Mouse (Mus musculus): ENCODE results near the gene Patl2. TPM values are rescaled to one million over a fixed set of nuclear protein-coding genes. Genes with fewer than 3 reads are reported as not detected.
A peak's percentile ranks its signal among the peaks of the same experiment; 100 is the strongest.

Gene Patl2
- polyA plus RNA-seq, 1 experiment from 2014 or later = not detected

GRCm38 (mm10) chr2:122141332-122141967 is 44.5 kb downstream of the Patl2 start:
- H3K9ac ChIP-seq (replicated peaks) = no peak overlapping the region
- H3K9me3 ChIP-seq = no peaks in the 10 kb centered on the region
- no peak overlapping the region for H3K27ac ChIP-seq
- H3K4me1 ChIP-seq (replicated peaks) = no peaks in the 10 kb centered on the region
- no peak for ATAC-seq (ENCODE audit: insufficient number of reproducible peaks, insufficient read depth, low FRiP score, low TSS enrichment, low read depth)
- no peaks in the 10 kb centered on the region for H3K36me3 ChIP-seq
- no peak overlapping the region for H3K4me2 ChIP-seq
- no peaks in the 10 kb centered on the region for H3K27me3 ChIP-seq
- WGBS = 76% methylated on average over 5 of the region's 5 CpGs
- H3K4me3 ChIP-seq (replicated peaks) = no peak overlapping the region

DNA sequence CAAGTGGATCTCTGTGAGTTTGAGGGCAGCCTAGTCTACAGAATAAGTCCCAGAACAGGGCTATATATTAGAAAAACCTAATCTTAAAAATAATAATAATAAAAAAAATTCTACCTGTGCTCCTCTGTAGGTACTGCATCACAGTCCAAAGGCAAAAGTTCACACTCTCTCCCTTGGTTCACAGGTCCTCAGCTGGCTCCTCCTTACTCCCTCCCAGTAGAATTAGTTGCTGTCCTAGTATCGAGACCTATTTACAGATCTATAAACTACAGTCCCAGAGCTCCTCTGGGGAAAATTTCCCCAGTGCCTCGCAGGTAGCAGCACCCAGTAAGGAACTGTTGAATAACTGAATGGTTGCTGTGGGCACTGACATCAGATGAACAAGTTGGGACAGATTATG is 45.2 kb downstream of the Patl2 start:
- H3K9ac ChIP-seq (replicated peaks) = no peak overlapping the region
- 70% methylated on average over 2 of the region's 2 CpGs for WGBS

DNA sequence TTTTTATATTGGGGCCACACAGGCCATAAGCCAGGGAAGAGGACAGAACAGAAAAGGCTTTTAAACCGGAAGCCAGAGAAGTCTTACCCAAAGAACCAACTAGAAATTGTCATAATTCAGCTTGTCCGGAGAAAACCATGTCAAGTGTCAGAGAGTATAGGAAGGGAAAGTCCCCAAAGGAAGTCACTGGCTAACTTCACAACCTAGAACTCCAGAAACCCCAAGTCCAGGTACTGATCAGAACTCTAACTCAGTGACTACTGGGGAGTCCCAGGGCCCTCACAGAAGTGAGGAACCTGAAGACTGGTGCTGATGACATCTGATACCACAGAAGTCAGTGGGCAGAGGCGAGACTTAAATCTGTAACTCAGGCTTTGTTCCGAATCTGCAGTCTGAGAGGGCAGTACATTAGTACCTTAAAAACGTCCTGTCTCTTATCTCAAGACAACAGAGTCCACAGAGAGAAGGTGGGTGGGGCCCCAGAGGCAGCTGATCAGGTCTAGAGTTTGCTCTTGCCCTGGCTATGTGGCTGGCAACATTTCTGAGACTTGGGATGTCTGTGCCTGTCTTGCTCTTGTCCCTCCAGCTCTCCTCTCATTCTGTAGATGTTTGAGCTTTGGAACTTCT is 48.0 kb downstream of the Patl2 start:
- no peak overlapping the region for H3K27ac ChIP-seq
- H3K27me3 ChIP-seq = no peaks in the 10 kb centered on the region
- ATAC-seq (ENCODE audit: insufficient number of reproducible peaks, insufficient read depth, low FRiP score, low TSS enrichment, low read depth) = no peak
- H3K36me3 ChIP-seq = no peaks in the 10 kb centered on the region
- no peak overlapping the region for H3K4me3 ChIP-seq (replicated peaks)
- H3K9me3 ChIP-seq = no peaks in the 10 kb centered on the region
- H3K4me1 ChIP-seq (replicated peaks) = no peaks in the 10 kb centered on the region
- WGBS = 58% methylated on average over 5 of the region's 5 CpGs
- no peak overlapping the region for H3K4me2 ChIP-seq
- H3K9ac ChIP-seq (replicated peaks) = no peak overlapping the region

More for the DNA sequence above, 45.2 kb downstream of the Patl2 start:
- H3K4me1 ChIP-seq (replicated peaks) = no peaks in the 10 kb centered on the region
- H3K27ac ChIP-seq = no peak overlapping the region
- no peaks in the 10 kb centered on the region for H3K27me3 ChIP-seq
- no peak overlapping the region for H3K4me2 ChIP-seq
- H3K9me3 ChIP-seq = no peaks in the 10 kb centered on the region
- no peaks in the 10 kb centered on the region for H3K36me3 ChIP-seq
- no peak for ATAC-seq (ENCODE audit: insufficient number of reproducible peaks, insufficient read depth, low FRiP score, low TSS enrichment, low read depth)
- no peak overlapping the region for H3K4me3 ChIP-seq (replicated peaks)

DNA sequence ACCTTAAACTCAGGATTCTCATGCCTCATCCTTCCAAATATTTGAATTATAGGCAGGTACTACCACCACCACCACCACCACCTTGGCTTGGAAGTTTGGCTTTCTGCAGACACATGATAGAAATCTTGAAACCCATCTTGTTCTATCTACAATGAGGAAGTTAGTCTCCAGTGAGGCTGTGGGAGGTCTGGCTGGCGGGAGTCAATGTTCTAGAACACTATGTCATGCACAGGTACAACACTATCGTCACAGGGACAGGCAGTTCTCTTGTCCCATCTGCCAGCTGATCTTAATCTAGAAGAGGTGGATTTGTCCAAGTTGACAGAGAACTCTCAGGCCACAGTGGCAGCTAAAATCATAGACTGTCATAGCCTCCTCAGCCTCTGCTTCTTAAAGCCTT is 53.4 kb downstream of the Patl2 start:
- Histone ChIP-seq H3K4me3 (replicated peaks) (no peak overlapping the region), H3K4me1 (replicated peaks) (no peaks in the 10 kb centered on the region), H3K27me3 (no peaks in the 10 kb centered on the region), H3K27ac (no peak overlapping the region), H3K4me2 (no peak overlapping the region), H3K9me3 (no peaks in the 10 kb centered on the region), H3K9ac (replicated peaks) (no peak overlapping the region), H3K36me3 (no peaks in the 10 kb centered on the region)
- 86% methylated on average over 2 of the region's 2 CpGs for WGBS
- no peak for ATAC-seq (ENCODE audit: insufficient number of reproducible peaks, insufficient read depth, low FRiP score, low TSS enrichment, low read depth)

DNA sequence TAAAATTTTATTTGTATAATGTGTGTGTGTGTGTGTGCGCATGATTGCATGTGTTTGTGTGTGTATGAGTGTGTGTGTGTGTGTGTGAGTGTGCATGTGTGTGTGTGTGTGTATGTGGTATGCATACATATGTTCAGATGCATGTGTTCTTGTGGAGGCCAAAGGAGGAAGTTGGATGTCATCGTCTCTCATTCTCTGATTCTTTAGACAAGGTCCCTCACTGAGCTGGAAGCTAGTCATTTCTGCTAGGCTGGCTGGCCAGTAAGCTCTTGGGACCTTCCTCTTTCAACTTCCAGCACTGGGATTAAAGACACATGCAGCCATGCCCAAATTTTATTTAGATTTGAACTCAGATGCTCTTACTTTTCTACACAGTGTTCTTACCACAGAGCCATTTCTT is 53.9 kb downstream of the Patl2 start:
- H3K27ac ChIP-seq = no peak overlapping the region
- ATAC-seq (ENCODE audit: insufficient number of reproducible peaks, insufficient read depth, low FRiP score, low TSS enrichment, low read depth) = no peak
- 91% methylated on average over 2 of the region's 2 CpGs for WGBS
- no peak overlapping the region for H3K4me2 ChIP-seq
- no peaks in the 10 kb centered on the region for H3K9me3 ChIP-seq
- no peak overlapping the region for H3K4me3 ChIP-seq (replicated peaks)
- H3K27me3 ChIP-seq = no peaks in the 10 kb centered on the region
- no peaks in the 10 kb centered on the region for H3K4me1 ChIP-seq (replicated peaks)
- no peaks in the 10 kb centered on the region for H3K36me3 ChIP-seq
- H3K9ac ChIP-seq (replicated peaks) = no peak overlapping the region

GRCm38 (mm10) chr2:122127635-122128034 is 58.4 kb downstream of the Patl2 start:
- no peak for ATAC-seq (ENCODE audit: insufficient number of reproducible peaks, insufficient read depth, low FRiP score, low TSS enrichment, low read depth)
- no peaks in the 10 kb centered on the region for H3K9me3 ChIP-seq
- H3K4me1 ChIP-seq (replicated peaks) = no peaks in the 10 kb centered on the region
- no peak overlapping the region for H3K9ac ChIP-seq (replicated peaks)
- H3K4me3 ChIP-seq (replicated peaks) = no peak overlapping the region
- H3K27ac ChIP-seq = no peak overlapping the region
- 92% methylated on average over 4 of the region's 4 CpGs for WGBS
- H3K4me2 ChIP-seq = no peak overlapping the region
- no peaks in the 10 kb centered on the region for H3K36me3 ChIP-seq
- H3K27me3 ChIP-seq = 0 out of 2 replicates have a peak, but pooled peaks cover 2% of the 10 kb centered on the region

- WGBS = 56% methylated on average over 5 of the region's 5 CpGs
- Histone ChIP-seq H3K27ac (no peak overlapping the region), H3K4me2 (no peak overlapping the region), H3K36me3 (no peaks in the 10 kb centered on the region), H3K9ac (replicated peaks) (no peak overlapping the region), H3K4me1 (replicated peaks) (no peaks in the 10 kb centered on the region), H3K4me3 (replicated peaks) (no peak overlapping the region), H3K9me3 (no peaks in the 10 kb centered on the region), H3K27me3 (0 out of 2 replicates have a peak, but pooled peaks cover 2% of the 10 kb centered on the region)
- no peak for ATAC-seq (ENCODE audit: insufficient number of reproducible peaks, insufficient read depth, low FRiP score, low TSS enrichment, low read depth)
Measured at GRCm38 (mm10) chr2:122126765-122127347, 59.1 kb downstream of the Patl2 start.

DNA sequence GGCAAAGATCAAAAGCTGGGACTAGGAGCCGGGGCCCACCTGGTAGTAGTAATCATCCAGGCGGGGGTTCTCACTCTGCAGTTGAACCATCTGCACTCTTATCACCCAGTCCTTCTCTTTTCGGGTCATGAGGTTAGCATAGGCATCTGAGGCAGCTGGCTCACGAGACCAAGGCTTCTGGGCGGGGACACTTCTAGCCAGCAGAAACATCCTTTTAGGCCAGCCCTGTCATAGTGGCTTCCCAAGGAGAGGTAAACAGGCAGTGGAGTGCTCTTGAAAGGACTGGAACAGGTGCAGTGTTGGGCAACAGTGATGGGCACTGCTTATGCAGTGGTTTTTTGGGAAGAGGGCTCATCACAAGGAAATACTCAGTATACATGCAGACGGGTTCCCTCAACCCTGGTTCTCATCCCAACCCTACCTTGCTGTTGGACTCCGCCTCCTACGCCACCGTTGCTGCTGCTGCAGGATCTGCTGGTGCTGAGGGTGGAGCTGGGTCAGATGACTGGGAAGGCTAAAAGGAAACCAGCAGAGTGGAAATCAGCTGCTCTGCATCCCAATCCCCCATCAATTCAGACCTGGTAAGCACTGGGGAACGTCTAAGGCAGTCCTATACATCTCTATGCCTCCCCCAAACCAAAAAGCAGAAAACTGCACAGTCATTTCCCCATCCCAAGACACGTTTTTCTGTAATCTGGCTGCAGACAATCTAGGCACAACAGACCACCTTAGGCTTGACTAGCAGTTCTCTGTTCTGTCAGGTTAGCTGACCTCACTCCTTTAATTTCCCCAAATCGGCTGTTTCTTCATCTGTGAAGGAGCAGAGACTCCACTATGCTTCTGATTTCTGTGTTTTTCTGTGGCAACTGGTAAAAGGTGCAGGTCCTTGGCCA is 60.1 kb downstream of the Patl2 start:
- Histone ChIP-seq H3K9me3 (no peaks in the 10 kb centered on the region), H3K9ac (replicated peaks) (no peak overlapping the region), H3K36me3 (no peaks in the 10 kb centered on the region), H3K4me2 (no peak overlapping the region), H3K4me3 (replicated peaks) (no peak overlapping the region), H3K27ac (no peak overlapping the region), H3K27me3 (0 out of 2 replicates have a peak, but pooled peaks cover 2% of the 10 kb centered on the region), H3K4me1 (replicated peaks) (no peaks in the 10 kb centered on the region)
- no peak for ATAC-seq (ENCODE audit: insufficient number of reproducible peaks, insufficient read depth, low FRiP score, low TSS enrichment, low read depth)
- whole genome bisulfite sequencing = 49% methylated on average over 12 of the region's 12 CpGs

DNA sequence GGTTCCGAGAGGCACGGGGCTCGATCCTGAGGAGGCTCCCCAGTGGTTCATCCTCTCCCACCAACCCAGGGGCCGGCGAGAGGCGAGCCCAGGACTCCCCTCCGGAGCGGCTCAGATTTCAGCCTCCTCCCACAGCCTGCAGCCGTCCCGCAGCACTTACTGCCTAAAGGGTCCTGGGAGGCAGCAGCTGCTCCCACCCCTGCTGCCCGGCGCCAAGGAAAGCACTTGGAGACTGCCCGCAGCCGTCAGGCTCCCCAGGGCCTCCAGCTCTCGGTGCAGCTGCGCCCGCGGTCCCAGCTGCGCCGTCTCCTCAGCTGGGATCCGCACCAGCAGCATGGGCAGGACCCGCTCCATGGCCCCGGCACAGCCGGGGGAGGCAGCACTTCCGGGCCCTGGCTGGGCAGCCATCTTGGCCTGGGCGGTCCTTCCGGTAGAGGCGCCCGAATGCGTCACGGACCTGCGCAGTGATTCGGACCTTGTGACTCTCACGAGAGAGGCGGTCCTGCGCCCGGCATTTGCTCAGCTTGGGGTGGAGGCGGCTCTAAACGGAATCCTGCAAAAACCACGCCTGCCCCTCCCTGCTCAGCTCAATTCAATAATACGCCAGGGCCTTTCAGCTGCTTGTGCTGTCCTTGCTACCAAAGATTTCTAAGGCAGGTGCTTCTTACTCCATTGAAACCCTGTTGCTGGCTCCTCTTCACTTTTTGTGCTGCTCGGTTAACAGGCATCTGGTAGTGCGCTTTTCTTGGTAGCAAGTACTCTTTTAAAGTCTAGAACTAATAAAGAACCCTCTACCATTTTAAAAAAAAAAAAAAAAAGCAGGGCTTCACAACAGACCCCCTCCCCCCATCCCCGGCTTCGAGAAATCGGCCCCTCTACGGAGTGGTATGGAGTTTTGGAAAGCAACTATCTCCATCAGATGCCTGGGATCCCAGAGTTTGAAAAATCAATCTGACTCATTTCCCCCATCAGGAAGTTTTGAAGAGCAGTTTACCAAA is 67.7 kb downstream of the Patl2 start, which contains the start of gene Spg11:
TSS of gene Spg11 (minus strand) at position 426 of the 998 bp plus-strand sequence.
- 0 out of 2 replicates have a peak, but pooled peaks cover 3% of the 10 kb centered on the region for H3K4me1 ChIP-seq (replicated peaks)
- WGBS = 1% methylated on average over 47 of the region's 47 CpGs
- ATAC-seq (ENCODE audit: insufficient number of reproducible peaks, insufficient read depth, low FRiP score, low TSS enrichment, low read depth) = peak; percentile 99

GRCm38 (mm10) chr2:122116888-122117287 is 69.1 kb downstream of the Patl2 start:
- H3K9ac ChIP-seq (replicated peaks) = no peak overlapping the region
- peak overlapping the region; percentile 59; the same call in 1 of the 2 replicates for H3K4me2 ChIP-seq
- ATAC-seq (ENCODE audit: insufficient number of reproducible peaks, insufficient read depth, low FRiP score, low TSS enrichment, low read depth) = no peak
- no peak overlapping the region for H3K4me3 ChIP-seq (replicated peaks)
- H3K9me3 ChIP-seq = no peaks in the 10 kb centered on the region
- no peak overlapping the region for H3K27ac ChIP-seq
- 0 out of 2 replicates have a peak, but pooled peaks cover 3% of the 10 kb centered on the region for H3K4me1 ChIP-seq (replicated peaks)
- 92% methylated on average over 2 of the region's 2 CpGs for WGBS
- H3K27me3 ChIP-seq = no peaks in the 10 kb centered on the region
- peaks cover 23% of the 10 kb centered on the region for H3K36me3 ChIP-seq

More for the DNA sequence above, 67.7 kb downstream of the Patl2 start, which contains the start of gene Spg11:
- H3K36me3 ChIP-seq = peaks cover 16% of the 10 kb centered on the region; the same call in 1 of the 2 replicates
- H3K27ac ChIP-seq = peak within 1 kb of the TSS; percentile 98
- H3K4me2 ChIP-seq = peak within 1 kb of the TSS; percentile 59
- H3K4me3 ChIP-seq (replicated peaks) = peak within 1 kb of the TSS; percentile 80
- no peaks in the 10 kb centered on the region for H3K9me3 ChIP-seq
- H3K9ac ChIP-seq (replicated peaks) = peak within 1 kb of the TSS; percentile 89
- H3K27me3 ChIP-seq = no peaks in the 10 kb centered on the region
